Mouse (Mus musculus) embryo, embryonic 10.5 days (tissue): ENCODE measurements around the gene Olfr1044.
"Not testable (repeated sequence)": the region's sequence is repeated elsewhere in the genome, so short reads cannot be mapped to it uniquely, and the experiment has no call there.

Experiments
- DNase-seq: peaks from one replicate; pipeline ENCODE4 v3.0.0-alpha.2; 2015; ENCODE audit warnings: low spot score

Gene Olfr1044

DNA sequence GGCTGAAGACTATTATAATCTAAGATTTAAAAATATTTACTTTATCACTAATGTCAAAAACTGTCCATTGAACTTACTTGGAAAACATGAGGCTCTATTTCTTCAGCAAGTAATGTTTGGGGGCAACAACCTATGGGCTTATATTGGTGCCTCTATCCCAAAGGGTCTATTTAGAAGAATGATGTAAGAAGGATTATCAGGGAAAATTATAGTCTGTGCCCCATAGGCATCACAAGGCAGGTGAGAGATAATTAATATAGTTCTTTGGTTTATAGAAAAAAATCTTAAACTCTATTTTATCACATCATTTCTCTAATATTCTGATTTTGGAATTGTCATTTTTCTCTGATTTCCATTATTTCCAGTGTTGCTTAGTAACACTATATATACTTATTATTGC lies at the start of gene Olfr1044:
Olfr1044 (minus strand) TSS at position 101 of the 400 bp plus-strand sequence.
- DNase-seq, result no peak

DNA sequence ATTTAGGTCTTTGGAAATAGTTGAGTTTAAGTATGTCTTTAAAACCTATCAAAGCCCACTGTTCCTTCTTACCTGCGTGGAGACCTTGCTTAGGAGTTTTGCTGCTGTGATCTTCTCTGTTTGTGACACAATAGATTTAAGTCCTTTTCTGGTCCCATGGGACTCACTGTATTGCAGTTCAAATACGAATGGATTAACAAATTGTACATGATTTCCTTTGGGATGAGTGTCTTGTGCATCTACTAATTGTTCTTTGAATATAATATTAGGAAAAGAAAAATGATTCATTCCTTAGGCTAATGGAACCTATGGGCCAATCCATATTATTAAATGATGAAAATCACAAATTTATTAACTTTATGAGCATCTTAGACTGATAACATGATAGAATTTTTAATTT lies 41.6 kb upstream of the Olfr1044 start, which contains the start of gene Olfr1046:
Olfr1046 (minus strand) TSS at position 101 of the 400 bp plus-strand sequence.
- no peak for DNase-seq

DNA sequence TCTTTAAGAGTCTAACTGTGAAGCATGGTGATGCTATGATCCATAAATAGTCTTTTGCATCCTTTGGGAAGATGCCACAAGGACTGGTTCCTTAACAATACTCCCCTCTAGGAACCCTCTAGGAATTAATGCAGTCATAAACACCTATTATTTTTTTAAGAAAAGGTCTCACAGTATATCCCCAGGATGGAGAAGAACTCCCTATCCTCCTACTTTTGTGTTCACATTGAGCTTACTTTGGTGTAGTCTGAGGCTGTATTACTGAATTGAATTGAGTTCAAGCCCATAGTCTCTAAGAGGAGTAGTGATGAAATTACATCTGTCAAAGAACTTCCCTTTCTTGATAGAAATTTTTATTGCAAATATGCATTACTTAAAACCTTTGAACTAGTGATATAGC lies 25.3 kb upstream of the Olfr1044 start, which contains the start of gene Olfr1045:
Olfr1045 (minus strand) TSS at position 101 of the 400 bp plus-strand sequence.
- DNase-seq, result no peak

DNA sequence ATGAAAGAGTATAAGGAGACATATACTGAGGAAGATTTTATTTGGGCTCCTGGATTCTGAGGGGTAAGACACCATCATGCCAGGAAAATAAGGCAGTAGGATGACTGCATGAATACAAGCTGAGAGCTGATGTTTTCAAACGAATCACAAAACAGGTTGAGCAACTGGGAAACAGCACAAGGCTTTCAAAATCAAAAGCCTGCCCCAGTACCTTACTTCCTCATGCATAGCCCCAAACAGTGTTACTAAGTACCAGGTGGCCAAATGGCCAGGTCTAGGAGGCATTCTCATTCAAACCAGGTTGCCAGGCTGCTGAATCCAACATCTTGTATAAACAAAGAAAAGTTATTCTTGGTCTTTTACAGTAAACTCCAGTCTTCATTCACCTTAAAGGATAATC lies 18.2 kb upstream of the Olfr1044 start:
- no peak for DNase-seq

DNA sequence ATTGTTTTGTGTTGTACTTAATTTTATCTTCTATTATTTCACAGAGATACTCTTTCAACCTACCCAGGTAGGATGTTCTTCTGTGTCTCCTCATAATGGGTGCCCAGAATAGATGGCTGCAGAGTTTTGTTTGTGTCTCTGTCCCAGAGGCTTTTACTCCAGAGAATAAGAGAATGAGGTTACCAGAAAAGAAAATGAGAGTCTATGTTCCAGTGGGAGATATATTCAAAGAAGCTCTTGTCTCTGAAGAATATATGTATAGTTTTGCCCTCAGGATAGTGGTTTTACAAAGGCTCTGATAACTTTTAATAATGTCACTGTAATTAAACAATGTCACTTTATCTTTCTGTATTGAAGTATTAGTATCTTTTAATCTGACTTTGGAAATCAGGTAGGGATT lies 8.0 kb upstream of the Olfr1044 start, which contains the start of gene Olfr52:
Olfr52 (minus strand) TSS at position 101 of the 400 bp plus-strand sequence.
- no peak for DNase-seq

DNA sequence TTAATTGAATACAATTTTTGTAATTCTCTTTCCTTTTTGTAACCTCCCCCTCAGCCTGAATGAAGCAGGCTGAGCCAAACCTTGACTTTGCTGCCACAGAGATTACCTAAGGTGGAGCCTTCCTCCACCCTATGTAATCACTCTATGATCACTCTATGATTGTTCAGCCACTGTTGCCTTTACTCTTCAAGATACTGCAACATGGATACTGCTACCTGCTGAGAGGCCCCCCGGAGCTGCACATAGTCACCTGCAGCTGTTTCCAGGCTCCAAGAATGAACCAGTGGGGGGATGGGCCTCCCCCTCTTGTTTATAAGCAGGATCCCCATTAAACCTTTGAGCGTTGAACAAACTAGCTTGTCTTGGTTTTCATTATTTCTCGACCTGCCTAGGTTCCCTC lies 2.3 kb upstream of the Olfr1044 start:
- DNase-seq, result no peak

DNA sequence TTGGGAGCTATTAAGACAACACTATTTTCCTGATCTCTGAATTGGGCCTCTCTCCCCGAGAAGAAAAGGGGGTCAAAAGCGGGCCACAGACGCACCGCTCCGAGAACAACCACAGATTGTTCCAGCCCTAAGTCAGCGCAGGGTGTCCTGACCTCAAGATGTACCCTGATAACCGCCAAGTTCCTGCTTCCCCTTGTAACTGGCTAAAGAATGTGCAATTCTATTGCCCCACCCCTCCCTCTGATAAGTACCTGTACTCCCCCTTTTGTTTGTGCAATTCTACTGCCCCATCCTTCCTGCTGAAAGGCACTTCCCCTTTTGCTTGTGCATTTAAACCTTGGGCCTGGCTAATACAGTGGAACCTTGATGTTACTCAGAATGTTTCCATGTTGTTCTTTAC lies 2.2 kb downstream of the Olfr1044 start:
- not testable (repeated sequence) for DNase-seq

DNA sequence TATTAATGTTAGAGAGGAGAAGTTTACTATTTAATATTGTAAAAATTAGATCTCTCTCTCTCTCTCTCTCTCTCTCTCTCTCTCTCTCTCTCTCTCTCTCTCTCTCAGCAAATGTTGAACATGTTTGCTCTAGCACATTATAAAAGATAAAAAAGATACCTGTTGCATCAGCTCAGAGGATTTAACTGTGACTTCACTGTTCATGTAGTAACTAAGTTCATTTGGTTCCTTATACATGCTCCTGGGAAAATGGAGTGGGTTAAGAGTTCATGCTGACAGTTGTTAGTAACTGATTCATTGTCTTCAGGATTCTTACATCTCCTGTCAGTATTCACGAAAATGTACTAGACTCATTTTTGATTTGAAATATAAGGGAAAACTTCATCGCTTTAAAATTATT lies 10.2 kb downstream of the Olfr1044 start, which contains the start of gene Olfr1043:
Olfr1043 (minus strand) TSS at position 101 of the 400 bp plus-strand sequence.
- DNase-seq, result no peak

DNA sequence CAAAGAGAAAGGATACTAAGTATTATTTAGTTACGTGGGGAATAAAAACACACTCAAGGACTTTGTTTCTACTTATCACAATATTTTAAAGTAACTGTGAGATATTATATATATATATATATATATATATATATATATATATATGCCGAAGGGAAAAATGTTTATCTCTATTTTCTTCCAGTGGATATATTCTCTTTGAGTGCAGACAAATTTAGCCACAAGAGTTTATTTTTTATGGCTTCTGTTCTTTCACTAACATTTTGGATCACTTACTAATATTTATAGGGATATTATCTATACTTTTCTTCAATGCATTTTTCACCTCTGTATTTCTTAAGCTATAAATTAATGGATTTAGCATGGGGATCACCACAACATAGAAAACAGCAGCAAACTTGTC lies 15.9 kb downstream of the Olfr1044 start, which contains the start of gene Olfr1042:
Olfr1042 (minus strand) TSS at position 101 of the 400 bp plus-strand sequence.
- no peak for DNase-seq

DNA sequence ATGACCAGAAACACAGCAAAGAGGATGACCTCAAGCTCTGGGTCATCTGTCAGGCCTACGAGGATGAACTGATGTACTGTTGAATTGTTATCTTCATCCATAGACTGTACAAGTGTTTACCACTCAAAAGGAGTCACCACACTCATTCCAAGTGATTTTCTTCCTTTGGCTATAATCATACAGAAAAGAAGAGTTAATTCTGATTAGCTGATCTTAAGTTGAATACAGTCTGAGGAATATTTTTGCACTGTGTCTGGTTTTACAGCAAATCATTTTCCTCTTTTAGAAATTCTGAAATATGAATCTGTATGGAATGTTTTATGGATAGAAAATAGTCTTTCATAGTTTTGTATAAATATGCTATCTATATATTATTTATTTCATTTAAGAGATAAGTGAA lies 31.0 kb downstream of the Olfr1044 start, which contains the start of gene Olfr1040:
Olfr1040 (minus strand) TSS at position 101 of the 400 bp plus-strand sequence.
- DNase-seq, result no peak

DNA sequence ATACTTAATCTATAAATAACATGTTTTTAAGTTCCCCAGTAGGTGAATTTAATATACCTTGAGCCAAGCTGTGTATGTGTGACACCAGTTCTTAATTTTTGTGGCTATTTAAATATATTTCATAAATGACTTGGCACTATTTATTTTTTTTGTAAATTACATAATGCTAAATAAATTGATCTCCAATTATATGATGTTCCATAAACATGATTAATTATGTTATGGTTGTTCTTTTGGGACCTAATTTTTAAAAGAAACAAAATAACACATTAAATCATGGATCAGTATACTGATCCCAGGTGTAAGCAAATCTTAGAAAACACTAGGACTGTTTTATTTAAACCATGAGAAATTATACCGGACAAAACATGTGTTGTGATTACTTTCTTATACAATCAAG lies 41.8 kb downstream of the Olfr1044 start, which contains the start of gene Olfr1039:
Olfr1039 (minus strand) TSS at position 101 of the 400 bp plus-strand sequence.
- no peak for DNase-seq
